Mouse (Mus musculus) embryonic facial prominence, embryonic 15.5 days (tissue): Measurements from ENCODE around the gene Rnf187. TPM values are rescaled to one million over a fixed set of nuclear protein-coding genes. Genes with fewer than 3 reads are reported as not detected.

Experiments
- ATAC-seq: fragments of 200-750 bp; cut with Nextera tagmentation; 2 replicates; pipeline ENCODE4 v1.8.0; 2017; ENCODE audit warnings: low read depth, moderate TSS enrichment; ENCODE audit not compliant: insufficient number of reproducible peaks, low FRiP score, low TSS enrichment
- H3K27ac ChIP-seq: fragments of 300-500 bp; sonication (generic); replicated peaks from 2 replicates; pipeline ENCODE4 v1.5.1; 2015; ENCODE audit warnings: mild to moderate bottlenecking, inconsistent platforms
- H3K27me3 ChIP-seq: fragments of 300-500 bp; sonication (generic); 2 replicates; pipeline ENCODE4 v1.6.1; 2015; ENCODE audit warnings: inconsistent platforms
- H3K36me3 ChIP-seq: fragments of 300-500 bp; sonication (generic); 2 replicates; pipeline ENCODE4 v1.6.1; 2015; ENCODE audit warnings: mild to moderate bottlenecking, inconsistent platforms
- H3K4me1 ChIP-seq: fragments of 300-500 bp; sonication (generic); 2 replicates; pipeline ENCODE4 v1.6.1; 2015; ENCODE audit warnings: inconsistent platforms
- H3K4me2 ChIP-seq: fragments of 300-500 bp; sonication (generic); replicated peaks from 2 replicates; pipeline ENCODE4 v1.6.1; 2015; ENCODE audit warnings: mild to moderate bottlenecking, inconsistent platforms
- H3K4me3 ChIP-seq: fragments of 300-500 bp; sonication (generic); replicated peaks from 2 replicates; pipeline ENCODE4 v1.5.1; 2015; ENCODE audit warnings: mild to moderate bottlenecking, inconsistent platforms
- H3K9ac ChIP-seq: fragments of 300-500 bp; sonication (generic); 2 replicates; pipeline ENCODE4 v1.6.1; 2015; ENCODE audit warnings: inconsistent platforms
- H3K9me3 ChIP-seq: fragments of 300-500 bp; sonication (generic); replicated peaks from 2 replicates; pipeline ENCODE4 v1.6.1; 2016; ENCODE audit warnings: inconsistent platforms
- WGBS: fragments of 180-500 bp; shearing (Covaris S2); methylation state at CpG from one replicate; pipeline ENCODE4 v1.1.7; 2015; 5-methylcytosine and 5-hydroxymethylcytosine counted together
- polyA plus RNA-seq: library from polyadenylated mRNA; unstranded; fragments of >200 nt; fragmentation: Nextera tagmentation; extraction: Ambion mirVana; gene quantifications from 2 replicates; pipeline ENCODE4 v1.2.1, GENCODE M21; 2015

The Rnf187 gene
- polyA plus RNA-seq, 1 experiment from 2014 or later: 243 TPM

GRCm38 (mm10) chr11:58978027-58978705, 39.5 kb upstream of the Rnf187 start, which contains the start of gene Trim11:
TSS of gene Trim11 (plus strand) at chr11:58978093.
- peak; percentile 67 for ATAC-seq
- H3K4me1 ChIP-seq: peaks cover 36% of the 10 kb centered on the region
- no peaks in the 10 kb centered on the region for H3K27me3 ChIP-seq
- peak within 1 kb of the TSS; percentile 93 for H3K4me2 ChIP-seq
- no peaks in the 10 kb centered on the region for H3K9me3 ChIP-seq
- H3K4me3 ChIP-seq: peak within 1 kb of the TSS; percentile 99
- H3K27ac ChIP-seq: peak within 1 kb of the TSS; percentile 68
- peak within 1 kb of the TSS; percentile 87 for H3K9ac ChIP-seq
- WGBS: under 1% methylated on average over 64 of the region's 64 CpGs
- peaks cover 14% of the 10 kb centered on the region for H3K36me3 ChIP-seq

GRCm38 (mm10) chr11:58977607-58978026, 38.9 kb upstream of the Rnf187 start:
- peaks cover 36% of the 10 kb centered on the region for H3K4me1 ChIP-seq
- H3K9me3 ChIP-seq: no peaks in the 10 kb centered on the region
- peak overlapping the region; percentile 68 for H3K27ac ChIP-seq
- no peaks in the 10 kb centered on the region for H3K27me3 ChIP-seq
- H3K9ac ChIP-seq: peak overlapping the region; percentile 87
- peak overlapping the region; percentile 99 for H3K4me3 ChIP-seq
- H3K36me3 ChIP-seq: peaks cover 9% of the 10 kb centered on the region
- no peak for ATAC-seq
- H3K4me2 ChIP-seq: peak overlapping the region; percentile 93
- under 1% methylated on average over 21 of the region's 21 CpGs for WGBS

DNA sequence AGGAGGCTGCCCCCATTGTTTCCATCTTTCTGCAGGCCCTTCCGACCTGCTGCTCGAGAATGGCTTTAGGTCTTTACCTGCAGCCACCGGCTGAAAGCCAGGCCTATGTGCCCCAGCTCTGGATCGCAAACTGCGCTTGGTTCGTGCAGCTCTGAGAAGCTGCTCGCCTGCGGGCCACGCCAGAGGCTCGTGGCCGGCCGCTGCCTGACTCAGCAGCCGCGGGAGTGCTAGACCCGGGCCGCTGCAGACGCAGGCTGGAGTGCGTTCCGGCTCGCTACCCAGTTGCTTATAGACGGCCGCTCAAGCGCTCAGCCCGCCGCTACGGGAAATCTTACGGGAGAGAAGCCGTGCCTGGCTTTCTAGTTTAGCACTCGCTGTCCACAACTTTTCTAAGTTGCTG, 38.4 kb upstream of the Rnf187 start:
- 0% methylated on average over 29 of the region's 29 CpGs for WGBS
- no peak for ATAC-seq
- peaks cover 36% of the 10 kb centered on the region for H3K4me1 ChIP-seq
- H3K9ac ChIP-seq: peak overlapping the region; percentile 87
- no peaks in the 10 kb centered on the region for H3K27me3 ChIP-seq
- peaks cover 4% of the 10 kb centered on the region for H3K36me3 ChIP-seq
- H3K9me3 ChIP-seq: no peaks in the 10 kb centered on the region
- H3K4me3 ChIP-seq: peak overlapping the region; percentile 99
- H3K27ac ChIP-seq: no peak overlapping the region
- H3K4me2 ChIP-seq: peak overlapping the region; percentile 93

GRCm38 (mm10) chr11:58974414-58974813, 35.7 kb upstream of the Rnf187 start:
- 85% methylated on average over 3 of the region's 3 CpGs for WGBS
- Histone ChIP-seq H3K27ac (no peak overlapping the region), H3K27me3 (no peaks in the 10 kb centered on the region), H3K4me2 (no peak overlapping the region), H3K4me1 (peaks cover 18% of the 10 kb centered on the region), H3K9me3 (no peaks in the 10 kb centered on the region), H3K4me3 (no peak overlapping the region), H3K9ac (no peak overlapping the region), H3K36me3 (peaks cover 9% of the 10 kb centered on the region; the same call in 1 of the 2 replicates)
- ATAC-seq: no peak

GRCm38 (mm10) chr11:58971796-58972195, 33.1 kb upstream of the Rnf187 start:
- Histone ChIP-seq H3K27me3 (no peaks in the 10 kb centered on the region), H3K4me3 (no peak overlapping the region), H3K9me3 (no peaks in the 10 kb centered on the region), H3K36me3 (peaks cover 9% of the 10 kb centered on the region; the same call in 1 of the 2 replicates), H3K27ac (no peak overlapping the region), H3K4me1 (peaks cover under 1% of the 10 kb centered on the region; the same call in 1 of the 2 replicates), H3K9ac (no peak overlapping the region), H3K4me2 (no peak overlapping the region)
- no peak for ATAC-seq
- WGBS: 90% methylated on average over 3 of the region's 3 CpGs

GRCm38 (mm10) chr11:58970831-58971530, 32.3 kb upstream of the Rnf187 start:
- Histone ChIP-seq H3K4me1 (no peaks in the 10 kb centered on the region), H3K27ac (no peak overlapping the region), H3K27me3 (no peaks in the 10 kb centered on the region), H3K9ac (no peak overlapping the region), H3K36me3 (peaks cover 9% of the 10 kb centered on the region; the same call in 1 of the 2 replicates), H3K4me3 (no peak overlapping the region), H3K4me2 (no peak overlapping the region), H3K9me3 (no peaks in the 10 kb centered on the region)
- ATAC-seq: no peak
- 90% methylated on average over 21 of the region's 21 CpGs for WGBS

DNA sequence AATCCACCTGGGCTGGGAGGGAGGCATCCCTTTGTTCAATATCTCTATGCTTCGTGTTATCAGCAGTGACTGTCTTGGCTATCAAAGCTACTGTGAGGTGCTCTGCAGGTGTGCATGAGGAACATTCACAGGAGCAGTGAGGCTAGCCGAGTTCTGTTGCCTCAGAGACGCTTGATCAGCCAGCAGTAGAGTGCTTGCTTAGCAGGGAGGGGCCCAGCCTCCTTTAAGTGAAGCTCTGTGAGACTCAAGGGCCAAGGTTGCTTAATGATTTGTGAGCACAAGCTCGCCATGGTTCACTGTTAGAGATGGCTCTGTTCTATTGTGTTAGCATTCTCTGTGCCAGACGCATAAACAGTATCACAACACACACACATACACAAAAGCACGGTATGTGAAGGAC, 30.9 kb upstream of the Rnf187 start:
- Histone ChIP-seq H3K27me3 (no peaks in the 10 kb centered on the region), H3K27ac (no peak overlapping the region), H3K4me3 (no peak overlapping the region), H3K4me1 (no peaks in the 10 kb centered on the region), H3K9me3 (no peaks in the 10 kb centered on the region), H3K9ac (no peak overlapping the region), H3K4me2 (no peak overlapping the region), H3K36me3 (peaks cover 9% of the 10 kb centered on the region; the same call in 1 of the 2 replicates)
- WGBS: 81% methylated on average over 6 of the region's 6 CpGs
- no peak for ATAC-seq

DNA sequence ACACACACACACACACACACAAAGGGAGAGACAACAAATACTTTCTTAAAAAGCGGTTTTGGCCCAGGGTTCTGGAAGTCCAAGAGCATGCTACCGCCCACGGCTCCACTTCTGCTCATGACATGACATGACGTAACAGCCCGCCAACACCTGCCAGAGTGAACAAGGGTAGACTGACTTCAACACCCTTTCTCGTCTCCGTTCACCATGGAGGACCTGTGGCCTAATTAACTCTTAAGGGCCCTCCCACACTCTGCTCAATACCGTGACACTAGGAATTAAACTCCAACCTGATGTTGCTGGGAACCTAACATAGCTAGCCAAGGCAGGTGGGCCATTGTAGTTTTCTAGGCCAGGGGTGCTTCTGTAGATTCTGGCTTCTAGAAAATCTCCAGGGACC, 30.3 kb upstream of the Rnf187 start:
- Histone ChIP-seq H3K9ac (no peak overlapping the region), H3K4me2 (no peak overlapping the region), H3K27me3 (no peaks in the 10 kb centered on the region), H3K36me3 (peaks cover 9% of the 10 kb centered on the region; the same call in 1 of the 2 replicates), H3K4me1 (no peaks in the 10 kb centered on the region), H3K9me3 (no peaks in the 10 kb centered on the region), H3K27ac (no peak overlapping the region), H3K4me3 (no peak overlapping the region)
- WGBS: 82% methylated on average over 8 of the region's 8 CpGs
- ATAC-seq: no peak

DNA sequence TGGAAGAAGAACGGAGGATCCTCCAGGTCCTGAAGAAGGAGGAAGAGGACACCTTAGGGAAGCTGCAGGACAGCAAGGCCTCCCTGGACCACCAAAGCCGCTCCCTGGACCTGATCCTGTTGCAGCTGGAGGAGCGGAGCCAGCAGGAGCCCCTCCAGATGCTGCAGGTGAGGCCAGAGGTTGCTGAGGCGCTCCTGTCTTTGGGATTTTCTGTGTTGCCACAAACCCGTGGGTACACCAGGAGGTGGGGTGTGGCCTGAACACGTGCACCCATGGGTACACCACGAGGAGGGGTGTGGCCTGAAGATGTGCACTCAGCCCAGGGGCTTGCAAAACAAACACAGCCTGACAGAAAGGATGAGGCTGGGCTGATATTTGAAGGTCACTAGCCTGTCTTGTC, 29.8 kb upstream of the Rnf187 start:
- no peak overlapping the region for H3K9ac ChIP-seq
- no peak for ATAC-seq

GRCm38 (mm10) chr11:58967346-58967745, 28.6 kb upstream of the Rnf187 start:
- ATAC-seq: no peak
- H3K4me1 ChIP-seq: no peaks in the 10 kb centered on the region
- peaks cover 3% of the 10 kb centered on the region for H3K27me3 ChIP-seq
- no peak overlapping the region for H3K9ac ChIP-seq
- 95% methylated on average over 1 of the region's 1 CpGs for WGBS
- no peak overlapping the region for H3K4me3 ChIP-seq
- no peaks in the 10 kb centered on the region for H3K9me3 ChIP-seq
- peaks cover 9% of the 10 kb centered on the region; the same call in 1 of the 2 replicates for H3K36me3 ChIP-seq
- H3K4me2 ChIP-seq: no peak overlapping the region
- H3K27ac ChIP-seq: no peak overlapping the region

More for the DNA sequence above, 29.8 kb upstream of the Rnf187 start:
- Histone ChIP-seq H3K27ac (no peak overlapping the region), H3K4me2 (no peak overlapping the region), H3K27me3 (peaks cover 2% of the 10 kb centered on the region; the same call in 1 of the 2 replicates), H3K4me1 (no peaks in the 10 kb centered on the region), H3K9me3 (no peaks in the 10 kb centered on the region), H3K4me3 (no peak overlapping the region), H3K36me3 (peaks cover 9% of the 10 kb centered on the region; the same call in 1 of the 2 replicates)
- 78% methylated on average over 7 of the region's 7 CpGs for WGBS

DNA sequence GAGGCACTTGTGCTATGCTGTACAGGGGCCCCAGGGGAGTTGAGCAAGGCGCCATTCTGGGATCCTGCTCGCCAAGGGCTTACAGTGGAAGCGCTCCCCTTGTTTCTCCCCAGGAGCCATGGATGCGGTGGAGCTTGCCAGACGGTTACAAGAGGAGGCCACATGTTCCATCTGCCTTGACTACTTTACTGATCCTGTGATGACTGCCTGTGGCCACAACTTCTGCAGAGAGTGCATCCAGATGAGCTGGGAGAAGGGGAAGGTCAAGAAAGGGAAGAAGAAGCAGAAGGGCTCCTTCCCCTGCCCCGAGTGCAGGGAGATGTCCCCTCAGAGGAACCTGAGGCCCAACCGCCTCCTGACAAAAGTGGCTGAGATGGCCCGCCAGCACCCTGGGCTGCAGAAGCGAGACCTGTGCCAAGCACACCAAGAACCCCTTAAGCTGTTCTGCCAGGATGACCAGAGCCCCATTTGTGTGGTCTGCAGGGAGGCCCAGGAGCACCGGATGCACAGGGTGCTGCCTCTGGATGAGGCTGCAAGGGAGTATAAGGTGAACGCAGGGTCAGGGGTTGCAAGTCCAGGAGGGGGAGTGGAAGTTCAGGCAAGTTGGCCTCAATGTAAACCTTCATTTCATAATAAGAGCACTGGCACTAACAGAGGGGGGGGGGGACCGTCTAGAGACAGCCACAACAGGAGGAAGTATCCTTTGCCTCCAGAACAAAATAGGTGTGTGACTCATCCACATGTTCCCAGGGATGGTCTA, 26.5 kb upstream of the Rnf187 start:
- H3K36me3 ChIP-seq: peaks cover 5% of the 10 kb centered on the region; the same call in 1 of the 2 replicates
- no peak overlapping the region for H3K9ac ChIP-seq
- no peak overlapping the region for H3K27ac ChIP-seq
- no peaks in the 10 kb centered on the region for H3K9me3 ChIP-seq
- no peak for ATAC-seq
- WGBS: 42% methylated on average over 12 of the region's 12 CpGs
- no peaks in the 10 kb centered on the region for H3K4me1 ChIP-seq
- no peak overlapping the region for H3K4me2 ChIP-seq
- peaks cover 15% of the 10 kb centered on the region for H3K27me3 ChIP-seq
- no peak overlapping the region for H3K4me3 ChIP-seq
